Comparison of ENCODE assay signal across 9 mouse cellular contexts in the genomic region with DNA sequence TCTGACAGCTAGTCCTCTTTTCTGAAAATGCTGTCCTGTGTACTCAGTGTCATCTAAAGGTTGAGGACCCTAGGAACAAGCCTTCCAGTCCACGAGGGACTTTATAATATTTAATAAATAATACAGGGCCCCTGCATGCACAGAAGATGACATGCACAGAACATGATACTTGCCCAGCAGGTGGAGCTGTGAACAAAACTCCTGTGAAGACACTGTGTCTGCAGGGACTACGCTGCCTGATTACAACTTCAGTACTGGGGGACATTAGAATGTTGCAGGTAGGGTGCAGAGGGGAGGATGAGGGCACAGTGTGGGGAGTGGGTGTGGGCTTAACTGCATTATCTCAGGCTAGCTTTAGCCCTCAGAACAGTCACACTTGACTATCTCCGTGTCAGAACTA. TPM values are rescaled to one million over a fixed set of nuclear protein-coding genes. Genes with fewer than 3 reads are reported as not detected.
A peak's percentile ranks its signal among the peaks of the same experiment; 100 is the strongest.
DNase-seq lines count a peak whose midpoint lies in the region; ATAC-seq and TF ChIP-seq lines count a peak whose summit lies in the region.
"Had no signal": no experiment of that assay in that cellular context is flagged by ENCODE, and none has a peak within 500 bp of the region (broad histone marks: within the 10 kb centered on the region; RNA-seq: fewer than 3 reads in every experiment).

No protein-coding gene starts in this region.

- ATAC-seq in heart, embryonic 12.5 days (ENCODE audit: insufficient number of reproducible peaks, low FRiP score): no peak
- ATAC-seq in midbrain, embryonic 13.5 days: peak; percentile 82; the same call in 1 of the 2 replicates

- H3K36me3 ChIP-seq in heart, embryonic 12.5 days: no peaks in the 10 kb centered on the region
- H3K36me3 ChIP-seq in kidney, adult 2 months (ENCODE audit: control insufficient read depth, insufficient read depth, low read length): no peaks in the 10 kb centered on the region
- H3K36me3 ChIP-seq in midbrain, embryonic 13.5 days: no peaks in the 10 kb centered on the region
- H3K36me3 ChIP-seq: limb, embryonic 15.5 days had no signal

- peak; percentile 46 for DNase-seq in heart, adult 8-10 months (ENCODE audit: low spot score)
- DNase-seq in cerebellum, adult 8-10 months: peak; percentile 18
- peak; percentile 43 to 49 for DNase-seq in frontal cortex, postnatal 25 days (ENCODE audit: low spot score in 2 of 2)
- DNase-seq in kidney, adult 2 months: peak; percentile 44
- peak; percentile 30 to 53 for DNase-seq in left cerebral cortex, postnatal 36 days (ENCODE audit: low spot score in 2 of 2)
- peak; percentile 10 to 58 for DNase-seq in spleen, postnatal 10 days (ENCODE audit: low spot score in 2 of 2)

- no peaks in the 10 kb centered on the region for H3K27me3 ChIP-seq in heart, embryonic 12.5 days (replicated peaks)
- no peaks in the 10 kb centered on the region for H3K27me3 ChIP-seq in kidney, adult 2 months (replicated peaks; ENCODE audit: control insufficient read depth, insufficient read depth, low read length)
- no peaks in the 10 kb centered on the region for H3K27me3 ChIP-seq in midbrain, embryonic 13.5 days
- H3K27me3 ChIP-seq: limb, embryonic 15.5 days had no signal

- 0 out of 2 replicates have a peak, but pooled peaks cover 3% of the 10 kb centered on the region for H3K4me1 ChIP-seq in heart, embryonic 12.5 days (replicated peaks)
- peaks cover 4% of the 10 kb centered on the region; the same call in 1 of the 2 replicates for H3K4me1 ChIP-seq in kidney, adult 2 months (ENCODE audit: control insufficient read depth, insufficient read depth, low read length)
- H3K4me1 ChIP-seq in midbrain, embryonic 13.5 days (replicated peaks): peaks cover 9% of the 10 kb centered on the region
- H3K4me1 ChIP-seq: limb, embryonic 15.5 days had no signal

- WGBS in heart, embryonic 12.5 days: 32% methylated on average over 3 of the region's 3 CpGs
- 37% methylated on average over 3 of the region's 3 CpGs for WGBS in kidney, adult 2 months
- WGBS in midbrain, embryonic 13.5 days: 44% methylated on average over 3 of the region's 3 CpGs

- no peak overlapping the region for H3K4me3 ChIP-seq in heart, embryonic 12.5 days
- H3K4me3 ChIP-seq in kidney, adult 2 months (ENCODE audit: insufficient read depth, low read depth, low read length): no peak overlapping the region
- H3K4me3 ChIP-seq in midbrain, embryonic 13.5 days (replicated peaks): no peak overlapping the region
- H3K4me3 ChIP-seq: limb, embryonic 15.5 days had no signal

- H3K4me2 ChIP-seq in heart, embryonic 12.5 days: no peak overlapping the region
- no peak overlapping the region for H3K4me2 ChIP-seq in midbrain, embryonic 13.5 days (replicated peaks)
- H3K4me2 ChIP-seq: limb, embryonic 15.5 days had no signal

- H3K9me3 ChIP-seq in heart, embryonic 12.5 days (replicated peaks): no peaks in the 10 kb centered on the region
- H3K9me3 ChIP-seq in midbrain, embryonic 13.5 days: no peaks in the 10 kb centered on the region
- H3K9me3 ChIP-seq: limb, embryonic 15.5 days had no signal

- no peak overlapping the region for H3K9ac ChIP-seq in heart, embryonic 12.5 days
- no peak overlapping the region for H3K9ac ChIP-seq in midbrain, embryonic 13.5 days (replicated peaks)
- H3K9ac ChIP-seq: limb, embryonic 15.5 days had no signal

- intact Hi-C loops in left cerebral cortex, postnatal 36 days (cut with DNase I): loop anchor here (5.0 to 10.0 kb wide), 3 partner anchors 239 to 519 kb away; no protein-coding TSS in a partner anchor

- no peak for TF ChIP-seq POLR2A in kidney, adult 2 months (IDR thresholded peaks at IDR 0.05; ENCODE audit: low read depth, low read length)

- no peak overlapping the region for H3K27ac ChIP-seq in heart, embryonic 12.5 days (ENCODE audit: poor library complexity, severe bottlenecking)
- H3K27ac ChIP-seq in kidney, adult 2 months (ENCODE audit: insufficient read depth, low read depth, low read length): no peak overlapping the region
- H3K27ac ChIP-seq in midbrain, embryonic 13.5 days: no peak overlapping the region
- H3K27ac ChIP-seq: limb, embryonic 15.5 days had no signal

- peak; percentile 59 for TF ChIP-seq CTCF in kidney, adult 2 months (conservative IDR thresholded peaks at IDR 0.05; ENCODE audit: insufficient read depth, insufficient read length, low read depth, low read length)

RNA-seq across cellular contexts. Expression of a gene that starts 28.4 kb away (rescaled TPM):
- 1 to 10 TPM; 1.6 to 4.1 (median 2.5) TPM for total RNA-seq in heart, adult 8-10 months (2022)
- 0.73 and 0.85 TPM in 2 replicates for polyA plus RNA-seq in heart, embryonic 12.5 days (2016; fragmentation: Nextera tagmentation; extraction: Ambion mirVana)
- 0.37 and 0.47 TPM in 2 replicates for polyA plus RNA-seq in kidney, adult 2 months (2012; rRNA removed)
- total RNA-seq in left cerebral cortex, postnatal 36 days (2021): under 1 TPM; 0.22 to 0.23 TPM
- 0.27 and 0.70 TPM in 2 replicates for polyA plus RNA-seq in midbrain, embryonic 13.5 days (2015; fragmentation: Nextera tagmentation; extraction: Ambion mirVana)
